Mouse (Mus musculus): ENCODE data around the gene Dmac2.
A peak's percentile ranks its signal among the peaks of the same experiment; 100 is the strongest.

Dmac2 gene

DNA sequence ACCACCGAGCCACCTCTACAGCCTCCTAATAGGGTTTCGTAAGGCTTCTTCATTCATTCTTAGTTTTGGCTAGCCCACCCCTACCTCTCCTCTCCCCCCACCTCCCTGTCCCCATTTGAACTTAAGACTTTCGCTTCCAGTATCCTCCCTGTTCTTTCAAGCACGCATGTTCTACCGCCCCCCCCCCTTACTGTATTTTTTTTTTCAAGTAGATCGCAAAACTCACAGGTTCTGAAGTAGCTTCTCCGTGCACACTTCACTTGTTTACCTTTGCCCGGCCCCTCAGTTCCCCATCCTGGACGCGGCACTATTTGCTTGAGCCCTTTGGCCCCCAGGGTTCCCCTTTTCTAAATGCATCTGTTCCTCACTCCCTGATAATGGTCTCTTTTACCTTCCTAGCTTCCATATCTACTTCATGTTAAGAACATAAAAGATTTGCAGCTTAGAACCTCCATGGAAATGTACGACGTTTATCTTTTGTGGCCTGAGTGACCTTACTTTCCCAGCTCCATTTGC lies 33.1 kb downstream of the Dmac2 start:
- no peak for DNase-seq (ENCODE audit: low spot score in 2 of 2)

DNA sequence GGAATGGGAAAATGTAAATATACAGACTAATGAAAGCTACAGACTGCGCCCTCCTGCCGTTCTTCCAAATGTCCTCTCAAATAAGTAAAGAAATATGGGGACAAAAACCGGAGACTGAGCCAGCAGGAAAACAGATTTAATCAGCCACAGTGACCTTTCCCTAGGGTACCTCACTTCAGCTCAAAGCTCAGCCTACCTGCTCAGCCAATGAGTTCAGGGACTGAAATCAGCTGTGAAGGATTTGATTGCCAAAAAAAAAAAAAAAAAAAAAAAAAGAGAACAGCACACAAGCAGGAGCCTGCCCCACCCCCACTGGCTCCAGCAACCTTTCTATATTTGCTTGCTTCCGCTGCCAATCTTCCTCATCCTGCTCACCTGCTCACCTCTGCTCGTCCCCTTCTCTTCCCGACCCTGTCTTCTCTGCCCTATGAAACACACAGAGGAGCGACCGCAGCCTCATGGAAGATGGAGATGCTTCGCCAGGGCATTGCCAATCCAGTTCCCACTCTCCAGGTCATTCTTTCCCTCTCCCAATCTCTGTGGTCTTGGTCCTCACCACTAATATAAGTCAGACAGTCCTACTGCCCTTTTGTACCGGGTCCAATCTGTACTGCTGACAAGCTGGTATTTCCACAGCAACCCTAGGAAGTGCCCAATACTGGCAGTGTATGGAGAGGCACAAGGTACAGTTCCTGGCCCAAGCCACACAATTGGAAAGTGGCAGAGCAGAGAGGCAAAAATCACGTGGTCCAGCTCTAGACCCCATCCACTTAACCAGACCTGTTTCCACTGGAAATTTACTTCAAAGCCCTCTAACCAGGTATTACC lies 36.6 kb downstream of the Dmac2 start:
- DNase-seq (ENCODE audit: low spot score in 2 of 2): no peak

DNA sequence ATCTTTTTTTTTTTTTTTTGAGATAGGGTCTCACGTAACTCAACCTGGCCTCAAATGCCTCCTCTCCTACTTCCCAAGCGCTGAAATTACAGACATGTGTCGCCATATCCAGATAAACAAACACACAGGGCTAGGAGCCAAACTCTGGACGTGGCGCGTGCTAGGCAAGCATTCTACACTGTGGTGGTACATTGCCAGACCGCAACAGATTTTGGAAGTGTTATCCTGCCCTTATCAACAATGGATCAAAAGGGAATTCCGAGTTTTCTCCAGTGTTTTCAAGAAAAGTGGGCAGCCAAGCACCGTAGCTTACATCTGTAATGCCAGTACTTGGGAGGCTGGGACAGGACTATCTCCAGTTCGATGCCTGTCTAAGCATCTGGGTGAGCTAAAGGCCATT lies 38.6 kb downstream of the Dmac2 start:
- no peak for DNase-seq (ENCODE audit: low spot score in 2 of 2)

DNA sequence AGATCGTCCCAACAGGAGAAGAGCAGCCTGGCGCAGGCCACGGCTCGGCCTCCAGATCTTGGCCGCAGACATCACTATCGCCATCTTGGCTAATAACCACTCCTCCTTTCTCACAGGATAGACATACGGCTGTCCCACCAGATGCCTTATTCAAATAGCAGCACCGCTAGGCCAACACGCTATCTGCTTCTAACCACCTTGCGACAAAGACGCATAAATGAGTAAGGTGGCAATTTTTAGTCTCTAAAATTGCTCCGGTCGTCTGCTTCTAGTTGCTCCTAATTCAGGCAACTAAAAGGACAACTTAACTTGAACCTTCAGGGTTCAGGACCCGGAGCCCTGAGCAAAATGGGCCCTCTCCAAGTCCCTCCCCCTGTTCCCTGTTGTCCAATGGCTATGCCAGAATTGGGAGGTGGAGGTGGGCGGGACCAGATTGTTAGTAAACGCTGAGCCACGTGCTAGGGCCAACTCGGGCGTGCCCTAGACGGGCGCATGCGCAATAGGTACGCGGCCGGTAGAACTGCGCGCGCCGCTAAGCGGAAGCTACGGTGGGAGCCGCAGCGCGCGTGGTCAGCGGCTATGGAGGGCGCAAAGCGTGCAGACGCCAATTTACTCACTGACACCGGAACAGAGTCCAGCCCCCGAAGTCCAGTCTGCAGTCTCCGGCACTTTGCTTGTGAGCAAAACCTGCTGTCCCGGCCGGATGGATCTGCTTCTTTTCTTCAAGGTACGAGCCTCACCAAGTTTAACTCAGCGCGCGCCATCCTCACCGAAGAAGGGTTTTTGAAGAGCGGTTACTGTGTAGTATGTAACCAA lies 39.7 kb downstream of the Dmac2 start, which contains the start of the genes Bckdha and Exosc5:
Gene Bckdha (minus strand): TSS at position 325 of the 816 bp plus-strand sequence.
Gene Exosc5 (plus strand): TSS at position 508 of the 816 bp plus-strand sequence.
- DNase-seq (ENCODE audit: low spot score in 2 of 2): peak; percentile 92 to 98

- DNase-seq (ENCODE audit: low spot score in 2 of 2): no peak
Observed at GRCm38 (mm10) chr7:25666381-25666780, 47.2 kb downstream of the Dmac2 start.

GRCm38 (mm10) chr7:25669158-25669557 lies 49.9 kb downstream of the Dmac2 start:
- DNase-seq (ENCODE audit: low spot score in 2 of 2): no peak

DNA sequence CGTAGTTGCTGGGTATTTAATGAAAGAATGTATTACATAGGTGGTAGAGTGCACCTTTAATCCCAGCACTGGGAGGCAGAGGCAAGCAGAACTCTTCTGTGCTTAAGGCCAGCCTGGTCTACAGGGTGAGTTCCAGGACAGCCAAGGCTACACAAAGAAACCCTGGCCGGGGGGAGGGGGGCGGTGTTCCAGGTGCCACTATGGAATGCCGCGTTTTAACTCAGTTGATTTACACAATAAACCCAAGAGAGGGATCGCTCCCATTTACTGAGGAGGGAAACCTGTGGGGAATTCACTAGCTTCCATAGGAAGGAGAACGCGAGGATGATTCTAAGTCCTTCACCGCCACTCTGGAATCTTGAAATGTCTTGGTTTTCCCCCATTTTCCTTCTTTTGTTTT lies 50.4 kb downstream of the Dmac2 start:
- no peak for DNase-seq (ENCODE audit: low spot score in 2 of 2)

- DNase-seq (ENCODE audit: low spot score in 2 of 2): no peak
Observed at GRCm38 (mm10) chr7:25670096-25670495, 50.9 kb downstream of the Dmac2 start.

DNA sequence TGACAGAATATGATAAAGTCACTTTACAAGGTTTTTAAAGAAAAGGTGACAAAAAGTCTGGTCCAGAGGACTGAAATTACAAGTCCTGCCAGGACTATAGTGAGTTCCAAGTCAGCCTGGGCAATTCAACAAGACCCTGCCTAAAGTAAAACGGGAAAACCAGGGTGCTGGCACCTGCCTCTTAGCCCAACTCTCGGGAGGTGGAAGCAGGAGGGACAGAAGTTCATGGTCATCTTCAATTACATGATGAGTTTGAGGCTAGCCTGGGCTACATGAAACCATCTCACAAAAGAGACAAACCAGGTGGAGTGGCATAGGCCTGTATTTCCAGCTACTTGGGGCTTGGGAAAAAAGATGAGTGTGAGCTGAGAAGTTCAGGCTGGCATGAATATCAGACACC lies 52.5 kb downstream of the Dmac2 start:
- DNase-seq (ENCODE audit: low spot score in 2 of 2): no peak

- no peak for DNase-seq (ENCODE audit: low spot score in 2 of 2)
Observed at GRCm38 (mm10) chr7:25672442-25672841, 53.2 kb downstream of the Dmac2 start.

DNA sequence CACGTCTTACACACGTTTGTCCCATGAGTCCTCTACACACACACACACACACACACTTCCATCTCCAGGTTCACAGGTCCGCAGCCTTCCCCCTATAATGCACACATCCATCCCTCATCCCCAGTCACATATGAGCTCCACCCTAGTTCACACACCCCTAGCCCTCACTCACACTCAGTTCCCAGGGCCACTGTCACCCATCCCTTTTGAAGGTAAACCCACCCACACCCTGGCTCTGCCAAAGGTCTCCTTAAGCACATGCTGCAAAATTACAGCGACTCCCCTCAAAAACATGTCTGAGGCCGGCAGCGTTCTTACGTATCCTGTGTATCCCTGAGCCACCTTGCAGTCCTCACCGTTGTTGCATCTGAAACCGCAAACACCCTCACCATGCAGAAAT lies 55.1 kb downstream of the Dmac2 start:
- DNase-seq (ENCODE audit: low spot score in 2 of 2): no peak

DNA sequence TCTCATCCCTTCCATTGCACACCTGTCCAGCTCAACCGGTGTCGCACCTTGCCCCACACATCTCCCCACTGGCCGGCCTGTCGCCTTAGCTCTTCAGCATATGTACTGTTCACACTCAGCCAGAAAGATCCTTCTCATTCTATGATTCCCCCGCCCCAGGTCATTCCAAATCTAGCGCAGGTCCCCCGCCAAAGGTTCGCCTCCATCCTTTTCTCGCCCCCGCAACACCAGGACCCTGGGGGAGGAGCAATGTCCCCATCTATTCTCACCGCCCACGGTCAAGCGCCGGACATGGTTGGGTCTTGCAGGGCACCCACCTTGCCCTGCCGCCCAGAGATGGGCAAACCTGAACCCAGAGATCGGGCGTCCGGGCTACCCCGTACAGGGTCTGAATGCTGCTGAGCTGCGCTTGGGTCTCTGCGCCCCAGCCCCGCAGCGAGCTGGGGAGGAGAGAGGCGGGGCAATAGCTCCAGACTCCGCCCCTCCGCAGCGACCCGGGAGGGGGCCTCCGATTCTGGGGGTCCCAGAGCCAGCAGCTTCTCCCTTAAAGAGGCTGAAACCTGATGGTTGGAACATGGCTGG lies 55.6 kb downstream of the Dmac2 start, which contains the start of gene Tmem91:
Gene Tmem91 (minus strand): TSS at position 448 of the 582 bp plus-strand sequence.
- peak in 1 of 2 experiments; percentile 23 for DNase-seq (ENCODE audit: low spot score in 2 of 2)
